Mouse (Mus musculus) liver, postnatal 0 days (tissue): ENCODE data around the gene Rbm3.

Experiments used
- CTCF ChIP-seq: sonication (generic); IDR thresholded peaks from 2 replicates; pipeline ENCODE4 v1.5.1; 2016; ENCODE audit warnings: antibody characterized with exemption, low read depth
- EP300 ChIP-seq: IDR thresholded peaks from 2 replicates; pipeline ENCODE4 v1.6.1; 2016; ENCODE audit warnings: antibody characterized with exemption, low read depth, mild to moderate bottlenecking

GRCm38 (mm10) chrX:8132017-8132976 is 13.4 kb downstream of the Rbm3 start, which contains the start of gene Wdr13:
- TF ChIP-seq CTCF (no peak), EP300 (peak; percentile 12; the same call in 1 of the 2 replicates)
